8 mouse cellular contexts compared by ENCODE assay signal in genomic region chr7:59230768-59231167, GRCm38 (mm10). TPM values are rescaled to one million over a fixed set of nuclear protein-coding genes. Genes with fewer than 3 reads are reported as not detected.
DNase-seq lines count a peak whose midpoint lies in the region; ATAC-seq and TF ChIP-seq lines count a peak whose summit lies in the region.

No protein-coding gene starts in this region.

- TF ChIP-seq CTCF in heart, postnatal 0 days (IDR thresholded peaks at IDR 0.05; ENCODE audit: low read depth), result no peak

- intact Hi-C loops in heart, postnatal 14 days (cut with DNase I), result no loop called here
- intact Hi-C loops in left cerebral cortex, postnatal 14 days (cut with DNase I), result no loop called here

- H3K9ac ChIP-seq in heart, postnatal 0 days (replicated peaks; ENCODE audit: low read depth, low read length), result no peak overlapping the region
- H3K9ac ChIP-seq in embryonic facial prominence, embryonic 11.5 days (replicated peaks; ENCODE audit: low read length), result no peak overlapping the region
- peak overlapping the region; percentile 33 for H3K9ac ChIP-seq in hindbrain, embryonic 15.5 days
- H3K9ac ChIP-seq in midbrain, embryonic 12.5 days (replicated peaks), result no peak overlapping the region

- peak overlapping the region; percentile 72 for H3K4me2 ChIP-seq in heart, postnatal 0 days (ENCODE audit: low read depth, low read length)
- H3K4me2 ChIP-seq in embryonic facial prominence, embryonic 11.5 days (ENCODE audit: low read depth, low read length), result no peak overlapping the region; the same call in 1 of the 2 replicates
- H3K4me2 ChIP-seq in hindbrain, embryonic 15.5 days, result peak overlapping the region; percentile 70
- peak overlapping the region; percentile 61 for H3K4me2 ChIP-seq in midbrain, embryonic 12.5 days (replicated peaks)

- no peaks in the 10 kb centered on the region for H3K9me3 ChIP-seq in heart, postnatal 0 days (replicated peaks; ENCODE audit: control insufficient read depth, low read length)
- H3K9me3 ChIP-seq in embryonic facial prominence, embryonic 11.5 days (replicated peaks; ENCODE audit: control insufficient read depth, low read length), result no peaks in the 10 kb centered on the region
- H3K9me3 ChIP-seq in hindbrain, embryonic 15.5 days, result no peaks in the 10 kb centered on the region
- H3K9me3 ChIP-seq in midbrain, embryonic 12.5 days, result no peaks in the 10 kb centered on the region

- H3K36me3 ChIP-seq in heart, postnatal 0 days (replicated peaks; ENCODE audit: control insufficient read depth, insufficient read depth, low read length), result no peaks in the 10 kb centered on the region
- H3K36me3 ChIP-seq in embryonic facial prominence, embryonic 11.5 days (replicated peaks; ENCODE audit: control insufficient read depth, insufficient read depth, low read depth, low read length), result no peaks in the 10 kb centered on the region
- H3K36me3 ChIP-seq in hindbrain, embryonic 15.5 days, result no peaks in the 10 kb centered on the region
- H3K36me3 ChIP-seq in midbrain, embryonic 12.5 days, result no peaks in the 10 kb centered on the region

- H3K4me1 ChIP-seq in heart, postnatal 0 days (ENCODE audit: control insufficient read depth, insufficient read depth), result peaks cover 14% of the 10 kb centered on the region
- no peaks in the 10 kb centered on the region for H3K4me1 ChIP-seq in embryonic facial prominence, embryonic 11.5 days (ENCODE audit: control insufficient read depth, insufficient read depth, low read length)
- peaks cover 15% of the 10 kb centered on the region for H3K4me1 ChIP-seq in hindbrain, embryonic 15.5 days (replicated peaks)
- 0 out of 2 replicates have a peak, but pooled peaks cover 9% of the 10 kb centered on the region for H3K4me1 ChIP-seq in midbrain, embryonic 12.5 days

- no peak overlapping the region for H3K27ac ChIP-seq in heart, postnatal 0 days (ENCODE audit: low read depth)
- no peak overlapping the region for H3K27ac ChIP-seq in embryonic facial prominence, embryonic 11.5 days (replicated peaks; ENCODE audit: low read depth, low read length)
- no peak overlapping the region for H3K27ac ChIP-seq in hindbrain, embryonic 15.5 days (replicated peaks)
- no peak overlapping the region for H3K27ac ChIP-seq in midbrain, embryonic 12.5 days (replicated peaks)

- peak overlapping the region; percentile 80 for H3K4me3 ChIP-seq in heart, postnatal 0 days (ENCODE audit: low read depth, low read length)
- peak overlapping the region; percentile 10; the same call in 1 of the 2 replicates for H3K4me3 ChIP-seq in embryonic facial prominence, embryonic 11.5 days (ENCODE audit: low read depth, low read length)
- H3K4me3 ChIP-seq in hindbrain, embryonic 15.5 days, result peak overlapping the region; percentile 76
- H3K4me3 ChIP-seq in midbrain, embryonic 12.5 days, result peak overlapping the region; percentile 98

- DNase-seq in heart, postnatal 0 days (ENCODE audit: low spot score), result no peak
- DNase-seq in heart, postnatal 14 days, result no peak
- DNase-seq in embryonic facial prominence, embryonic 11.5 days (ENCODE audit: low spot score), result no peak
- DNase-seq in adrenal gland, postnatal 10 days, result no peak
- DNase-seq in left cerebral cortex, postnatal 14 days (ENCODE audit: low spot score in 2 of 2), result no peak
- DNase-seq in gastrocnemius, adult 8-10 months (ENCODE audit: low spot score in 2 of 2), result no peak

- 58% methylated on average over 5 of the region's 5 CpGs for WGBS in heart, postnatal 0 days
- 73% methylated on average over 5 of the region's 5 CpGs for WGBS in embryonic facial prominence, embryonic 11.5 days
- WGBS in hindbrain, embryonic 15.5 days, result 40% methylated on average over 5 of the region's 5 CpGs
- WGBS in midbrain, embryonic 12.5 days, result 61% methylated on average over 5 of the region's 5 CpGs

- H3K27me3 ChIP-seq in heart, postnatal 0 days (ENCODE audit: control insufficient read depth, insufficient read depth, low read length), result no peaks in the 10 kb centered on the region
- no peaks in the 10 kb centered on the region for H3K27me3 ChIP-seq in embryonic facial prominence, embryonic 11.5 days (ENCODE audit: control insufficient read depth, insufficient read depth, low read length)
- no peaks in the 10 kb centered on the region for H3K27me3 ChIP-seq in hindbrain, embryonic 15.5 days
- no peaks in the 10 kb centered on the region for H3K27me3 ChIP-seq in midbrain, embryonic 12.5 days

- ATAC-seq in heart, postnatal 0 days (ENCODE audit: insufficient read depth, low read depth), result no peak
- no peak for ATAC-seq in embryonic facial prominence, embryonic 11.5 days (replicated peaks; ENCODE audit: insufficient number of reproducible peaks, low FRiP score, low TSS enrichment, low read depth)
- no peak for ATAC-seq in hindbrain, embryonic 15.5 days (ENCODE audit: low FRiP score, low read depth)
- no peak for ATAC-seq in midbrain, embryonic 12.5 days (ENCODE audit: low FRiP score, low read depth)

- TF ChIP-seq EP300 in heart, postnatal 0 days (IDR thresholded peaks at IDR 0.05; ENCODE audit: low read depth), result no peak

RNA-seq across cellular contexts. Expression of gene Ube3a, which starts 2.2 kb away (rescaled TPM):
- total RNA-seq in heart, postnatal 0 days (2014; rRNA removed; ENCODE audit: low replicate concordance), result 104 and 157 TPM in 2 replicates
- 109 and 120 TPM in 2 replicates for polyA plus RNA-seq in heart, postnatal 0 days (2015; fragmentation: Nextera tagmentation; extraction: Ambion mirVana)
- 100 to 1,000 TPM; 128 to 133 TPM for total RNA-seq in heart, postnatal 14 days (2021)
- polyA plus RNA-seq in embryonic facial prominence, embryonic 11.5 days (2014; fragmentation: Nextera tagmentation; extraction: Ambion mirVana), result 131 and 141 TPM in 2 replicates
- polyA plus RNA-seq in hindbrain, embryonic 15.5 days (2015; fragmentation: Nextera tagmentation; extraction: Ambion mirVana), result 162 and 175 TPM in 2 replicates
- 180 and 203 TPM in 2 replicates for polyA plus RNA-seq in midbrain, embryonic 12.5 days (2016; fragmentation: Nextera tagmentation; extraction: Ambion mirVana)
- 100 to 1,000 TPM; 135 to 143 TPM for total RNA-seq in adrenal gland, postnatal 10 days (2021)
- total RNA-seq in left cerebral cortex, postnatal 14 days (2021), result 100 to 1,000 TPM; 118 to 132 TPM
- total RNA-seq in gastrocnemius, adult 8-10 months (2022), result 100 to 1,000 TPM; 107 to 116 (median 114) TPM

Comparison
In these comparisons a context has a peak if more than half of its experiments do, and no peak if none do; other contexts are left out.
1. H3K4me3 ChIP-seq: peak in every context shown above with its lines; median percentile 98 in midbrain, embryonic 12.5 days; 80 in heart, postnatal 0 days; 76 in hindbrain, embryonic 15.5 days; 10 in embryonic facial prominence, embryonic 11.5 days.